Mouse (Mus musculus): ENCODE results near the gene Stk40.
A peak's percentile ranks its signal among the peaks of the same experiment; 100 is the strongest.
"Not testable (repeated sequence)": the region's sequence is repeated elsewhere in the genome, so short reads cannot be mapped to it uniquely, and the experiment has no call there.

Gene Stk40

GRCm38 (mm10) chr4:126155869-126156268 is 52.1 kb downstream of the Stk40 start:
- no peak for DNase-seq (ENCODE audit: low spot score in 2 of 2)

- no peak for DNase-seq (ENCODE audit: low spot score in 2 of 2)
Measured at GRCm38 (mm10) chr4:126156617-126157016, 52.9 kb downstream of the Stk40 start.

DNA sequence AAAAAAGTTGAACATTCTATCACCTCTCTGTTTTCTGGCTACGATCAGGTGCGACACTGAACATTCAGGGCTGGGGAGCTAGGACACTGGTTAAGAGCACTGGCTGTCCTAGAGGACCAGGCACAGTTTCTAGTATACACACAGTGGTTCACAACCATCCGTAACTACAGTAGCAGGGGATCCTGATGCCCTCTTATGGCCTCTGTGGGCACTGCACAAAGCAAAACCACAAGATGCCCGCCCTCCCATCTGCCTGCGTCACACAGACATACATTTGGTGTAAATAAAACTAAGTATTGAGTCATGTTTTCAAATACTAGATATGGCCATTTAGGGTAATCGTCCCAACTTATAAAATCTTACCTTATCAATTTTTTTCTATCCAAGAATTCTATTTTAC is 53.8 kb downstream of the Stk40 start:
- no peak for DNase-seq (ENCODE audit: low spot score in 2 of 2)

DNA sequence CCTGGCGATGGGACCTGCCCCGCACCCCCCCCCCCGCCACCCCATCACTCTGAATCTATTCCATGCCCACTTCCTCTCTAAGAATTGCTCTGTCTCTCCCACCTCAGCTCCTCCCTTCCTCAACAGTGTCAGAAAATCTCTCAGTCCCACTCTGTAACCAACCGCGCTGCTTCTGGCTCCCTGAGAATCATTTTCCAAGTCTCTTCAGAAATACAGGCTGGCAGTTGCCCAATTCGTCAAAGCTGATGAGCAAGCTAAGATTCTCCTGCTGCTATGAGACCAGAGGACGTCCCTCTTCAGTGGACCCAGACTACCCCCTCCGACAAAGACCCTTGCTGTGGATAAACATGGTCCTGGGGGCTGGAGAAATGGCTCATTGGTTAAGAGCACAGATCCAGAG is 55.7 kb downstream of the Stk40 start:
- peak; percentile 31 to 34 for DNase-seq (ENCODE audit: low spot score in 2 of 2)

GRCm38 (mm10) chr4:126160981-126161380 is 57.2 kb downstream of the Stk40 start:
- no peak for DNase-seq (ENCODE audit: low spot score in 2 of 2)

DNA sequence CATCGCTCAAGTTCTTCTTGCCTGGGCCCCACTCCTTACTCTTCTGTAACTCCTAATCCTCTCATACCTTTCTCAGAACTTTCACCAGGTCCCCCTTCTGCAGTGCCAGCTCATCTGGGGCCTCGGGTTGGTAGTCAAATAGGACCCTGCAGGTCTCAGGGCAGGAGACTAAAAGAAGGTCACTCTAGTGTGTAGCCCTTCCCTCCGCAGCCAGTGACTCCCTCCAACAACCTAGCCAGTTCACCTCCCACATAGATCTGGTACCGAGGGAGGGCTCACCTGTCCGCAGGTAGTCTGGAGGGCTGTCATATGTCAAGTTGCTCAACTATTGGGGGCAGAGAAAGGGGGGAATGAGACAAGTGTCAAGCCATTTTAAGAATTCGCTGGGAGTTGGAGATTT is 57.7 kb downstream of the Stk40 start:
- DNase-seq (ENCODE audit: low spot score in 2 of 2), result no peak

- no peak for DNase-seq (ENCODE audit: low spot score in 2 of 2)
Measured at GRCm38 (mm10) chr4:126161986-126162385, 58.2 kb downstream of the Stk40 start.

GRCm38 (mm10) chr4:126162544-126163066 is 58.8 kb downstream of the Stk40 start:
- DNase-seq (ENCODE audit: low spot score in 2 of 2), result peak; percentile 72 to 81

DNA sequence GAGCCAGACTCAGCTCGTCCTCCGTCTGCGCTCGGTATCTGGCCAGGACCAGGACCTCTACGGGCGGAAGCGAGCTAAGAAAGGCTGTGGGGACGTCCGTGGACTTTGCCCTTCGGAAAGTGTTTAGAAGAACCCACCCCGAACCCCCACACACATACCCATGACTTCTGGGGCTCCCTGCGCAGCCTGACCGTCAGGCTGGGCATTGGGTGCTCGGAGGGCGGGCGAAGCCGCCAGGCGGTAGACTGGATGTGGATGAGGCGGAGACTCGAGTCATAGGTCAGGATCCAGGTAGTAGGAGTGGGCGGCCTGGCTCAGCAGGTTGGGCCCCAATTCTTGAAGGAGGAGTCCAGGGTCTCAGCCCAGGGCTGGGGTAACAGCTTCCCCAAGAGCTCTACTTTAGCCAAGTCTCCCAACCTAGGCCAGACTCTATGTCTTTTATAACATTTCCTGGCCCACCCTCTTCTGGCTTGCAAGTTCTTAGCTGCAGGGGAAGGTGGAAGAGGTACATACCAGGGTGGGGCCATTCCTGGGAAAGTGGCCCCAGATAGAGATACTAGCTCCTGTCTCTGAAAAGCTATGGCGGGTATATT is 59.4 kb downstream of the Stk40 start, which contains the start of gene Sh3d21:
TSS of gene Sh3d21 (minus strand) at position 425 of the 593 bp plus-strand sequence.
- peak in 1 of 2 experiments; percentile 21 for DNase-seq (ENCODE audit: low spot score in 2 of 2)

DNA sequence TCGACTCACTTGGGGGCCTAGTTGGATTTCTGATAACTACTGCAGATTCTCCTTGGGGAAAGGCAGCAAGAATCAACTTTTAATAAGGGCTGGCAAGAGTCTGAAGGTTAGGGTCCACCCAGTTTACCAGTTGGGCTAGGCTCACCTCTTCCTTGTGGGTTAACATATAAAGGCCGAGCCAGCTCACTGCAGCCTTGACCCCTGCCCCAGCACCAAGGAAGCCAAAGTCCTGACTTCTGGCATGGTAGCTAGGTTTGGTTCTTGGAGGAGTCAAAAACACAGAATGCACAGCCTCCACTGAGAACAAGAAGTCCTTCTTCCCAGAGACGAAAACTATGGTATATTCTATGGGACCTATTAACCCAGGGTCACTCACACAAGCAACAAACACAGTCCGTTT is 59.9 kb downstream of the Stk40 start:
- DNase-seq (ENCODE audit: low spot score in 2 of 2), result no peak

DNA sequence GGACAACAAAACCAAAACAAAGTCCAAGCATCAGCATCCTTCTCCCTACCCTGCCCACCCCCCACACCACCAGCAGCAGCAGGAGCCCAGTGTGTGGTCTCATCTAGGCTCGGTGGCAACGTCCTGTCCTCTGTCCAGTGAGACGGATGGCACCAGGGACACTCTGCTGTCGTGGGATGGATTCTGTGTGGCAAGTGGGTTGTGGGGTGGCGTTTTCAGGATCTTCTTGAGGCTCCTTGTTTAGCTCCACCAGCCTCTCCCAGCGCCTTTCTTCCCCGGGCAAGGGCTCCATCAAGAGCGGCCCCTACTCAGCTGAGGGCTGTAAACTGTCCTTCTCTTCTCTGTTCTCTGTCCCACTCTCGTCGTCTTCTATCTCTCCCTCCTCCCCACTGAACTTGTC is 61.3 kb downstream of the Stk40 start:
- not testable (repeated sequence) for DNase-seq (ENCODE audit: low spot score in 2 of 2)

- DNase-seq (ENCODE audit: low spot score in 2 of 2), result no peak
Measured at GRCm38 (mm10) chr4:126166084-126166483, 62.3 kb downstream of the Stk40 start.

DNA sequence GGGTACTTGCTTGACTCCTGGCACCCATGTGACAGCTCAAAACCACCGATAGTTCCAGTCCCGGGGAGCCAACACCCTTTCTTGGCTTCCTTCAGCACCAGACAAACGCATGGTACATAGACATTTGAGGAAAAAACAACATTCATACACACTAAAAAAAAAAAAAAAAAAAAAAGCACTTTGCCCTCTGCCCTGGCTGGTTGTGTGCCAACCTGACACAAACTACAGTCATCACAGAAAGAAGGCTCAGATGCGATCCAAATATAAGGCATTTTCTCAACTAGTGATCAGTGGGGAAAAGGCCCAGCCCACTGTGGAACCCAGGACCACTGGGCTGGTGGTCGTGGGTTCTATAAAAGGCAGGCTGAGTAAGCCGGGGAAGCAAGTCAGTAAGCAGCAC is 65.1 kb downstream of the Stk40 start:
- no peak for DNase-seq (ENCODE audit: low spot score in 2 of 2)

GRCm38 (mm10) chr4:126170737-126171136 is 67.0 kb downstream of the Stk40 start:
- DNase-seq (ENCODE audit: low spot score in 2 of 2), result not testable (repeated sequence)

DNA sequence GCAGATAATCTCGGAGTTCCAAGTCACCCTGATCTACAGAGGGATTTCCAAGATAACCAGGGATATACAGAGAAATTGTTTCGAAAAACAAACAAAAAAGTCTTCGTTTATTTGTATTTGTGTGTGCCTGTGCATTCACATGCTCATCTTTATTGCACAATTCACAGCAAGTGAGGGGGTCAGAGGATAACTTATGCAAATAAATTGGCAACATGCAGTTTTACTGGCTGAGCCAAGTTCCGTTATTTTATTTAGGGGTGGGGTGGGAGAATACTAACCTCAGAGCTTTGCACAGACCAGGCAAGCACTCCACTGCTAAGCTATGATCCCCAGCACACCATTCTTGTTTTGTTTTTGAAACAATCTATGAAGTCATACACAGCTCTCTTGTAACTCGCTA is 70.0 kb downstream of the Stk40 start:
- DNase-seq (ENCODE audit: low spot score in 2 of 2), result no peak

DNA sequence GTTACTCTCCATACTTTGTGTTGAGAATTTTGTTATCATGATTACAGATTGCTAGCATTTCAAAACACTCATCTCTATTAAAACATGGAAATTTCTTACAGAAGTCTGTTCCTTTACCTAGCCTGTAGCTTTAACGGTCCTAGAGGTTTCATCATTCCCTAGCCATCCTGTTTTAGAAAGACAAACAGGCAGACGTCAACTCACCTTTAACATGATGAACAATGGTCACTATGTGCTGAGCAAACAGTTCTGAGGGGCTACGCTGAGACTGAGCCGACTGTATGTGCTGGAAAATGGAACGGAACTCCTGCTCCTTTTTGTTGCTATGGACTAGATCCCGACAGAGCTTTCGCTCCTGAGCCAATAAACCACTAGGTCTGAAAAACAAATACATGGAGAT is 72.2 kb downstream of the Stk40 start:
- DNase-seq (ENCODE audit: low spot score in 2 of 2), result not testable (repeated sequence)

- peak in 1 of 2 experiments; percentile 58 for DNase-seq (ENCODE audit: low spot score in 2 of 2)
Measured at GRCm38 (mm10) chr4:126181170-126181957, 77.6 kb downstream of the Stk40 start.

DNA sequence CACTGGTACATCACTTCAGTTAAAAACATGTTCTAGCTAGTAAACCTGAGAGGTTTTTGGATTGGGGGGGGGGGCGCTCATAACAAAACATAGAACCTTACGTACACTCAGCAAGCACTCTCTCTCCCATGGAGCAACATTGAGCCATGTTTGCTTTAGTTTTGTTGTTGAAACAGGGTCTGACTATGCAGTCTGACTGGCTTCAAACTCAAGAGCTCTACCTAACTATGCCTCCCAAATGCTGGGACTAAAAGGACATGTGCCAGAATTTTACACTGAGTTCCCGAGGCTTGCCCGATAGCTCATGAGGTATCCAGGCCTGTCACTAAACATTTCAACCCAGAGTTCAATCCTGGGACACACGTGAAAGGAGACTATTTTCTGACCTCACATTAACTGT is 79.3 kb downstream of the Stk40 start:
- no peak for DNase-seq (ENCODE audit: low spot score in 2 of 2)

GRCm38 (mm10) chr4:126187096-126187495 is 83.3 kb downstream of the Stk40 start:
- DNase-seq (ENCODE audit: low spot score in 2 of 2), result no peak

All from frontal cortex, postnatal 36 days (tissue).